Mouse (Mus musculus) CH12.LX (cell line): ENCODE measurements around the gene Syce3. TPM values are rescaled to one million over a fixed set of nuclear protein-coding genes. Genes with fewer than 3 reads are reported as not detected.

Source experiments
- DNase-seq: peaks from one replicate; pipeline ENCODE4 v3.0.0-alpha.2; 2013; ENCODE audit errors: extremely low read depth
- H3K27ac ChIP-seq: 2 replicates; pipeline ENCODE4 v1.5.1; 2012; ENCODE audit warnings: low read depth, mild to moderate bottlenecking, control low read depth, moderate library complexity; ENCODE audit not compliant: insufficient read depth
- H3K27me3 ChIP-seq: replicated peaks from 2 replicates; pipeline ENCODE3; 2012; ENCODE audit warnings: inconsistent platforms
- H3K36me3 ChIP-seq, 2 experiments: replicated peaks in 1 of 2; 2 replicates each; pipeline versions ENCODE3 to v1.6.1; 2012; ENCODE audit warnings: inconsistent platforms in 1 of 2, low read length in 1 of 2, mild to moderate bottlenecking in 1 of 2, mixed read lengths in 1 of 2, moderate library complexity in 1 of 2; ENCODE audit not compliant: control insufficient read depth in 1 of 2, insufficient read depth in 1 of 2
- H3K4me1 ChIP-seq, 2 experiments: 2 replicates each; pipeline ENCODE4 v1.6.1; 2012; ENCODE audit warnings: inconsistent platforms in 1 of 2, moderate library complexity in 1 of 2; ENCODE audit not compliant: insufficient read depth in 2 of 2, control insufficient read depth in 1 of 2
- H3K4me2 ChIP-seq: 2 replicates; pipeline ENCODE4 v1.6.1; 2012; ENCODE audit warnings: low read depth, mild to moderate bottlenecking, control low read depth; ENCODE audit not compliant: poor library complexity, insufficient read depth, severe bottlenecking
- H3K4me3 ChIP-seq, 3 experiments: fragments of 150-350 bp in 1 of 3; sonication (generic) in 1 of 3; replicated peaks in 1 of 3; 2 replicates each; pipeline versions ENCODE3 to v1.5.1; 2011 to 2012; ENCODE audit warnings: low read depth in 2 of 3, low read length in 2 of 3, mild to moderate bottlenecking in 2 of 3, moderate library complexity in 2 of 3, control low read depth in 1 of 3, improper control_type of control experiment in 1 of 3, inconsistent platforms in 1 of 3, mixed read lengths in 1 of 3; ENCODE audit not compliant: poor library complexity in 1 of 3
- H3K79me2 ChIP-seq: replicated peaks from 2 replicates; pipeline ENCODE4 v1.6.1; 2012; ENCODE audit warnings: mild to moderate bottlenecking, moderate library complexity; ENCODE audit not compliant: control insufficient read depth, poor library complexity, insufficient read depth, severe bottlenecking; ENCODE audit errors: extremely low read depth
- H3K9ac ChIP-seq: 2 replicates; pipeline ENCODE4 v1.6.1; 2012; ENCODE audit warnings: low read depth, mild to moderate bottlenecking, control low read depth, moderate library complexity; ENCODE audit not compliant: insufficient read depth
- H3K9me3 ChIP-seq: replicated peaks from 2 replicates; pipeline ENCODE3; 2012; ENCODE audit warnings: low read length, inconsistent platforms, mixed read lengths
- CTCF ChIP-seq, 2 experiments: IDR thresholded peaks in 1 of 2; conservative IDR thresholded peaks in 1 of 2; 2 replicates each; pipeline ENCODE4 v1.5.1; 2011 to 2012; ENCODE audit warnings: low read depth in 2 of 2, low read length in 2 of 2, improper control_type of control experiment in 1 of 2, inconsistent platforms in 1 of 2, mild to moderate bottlenecking in 1 of 2, moderate library complexity in 1 of 2
- JUND ChIP-seq: conservative IDR thresholded peaks from 2 replicates; pipeline ENCODE4 v1.6.1; 2011; ENCODE audit warnings: low read depth, low read length, improper control_type of control experiment
- MEF2A ChIP-seq: IDR thresholded peaks from 2 replicates; pipeline ENCODE4 v1.6.1; 2014; ENCODE audit warnings: low read depth, mild to moderate bottlenecking, inconsistent platforms, low read length, improper control_type of control experiment, borderline replicate concordance
- RAD21 ChIP-seq: IDR thresholded peaks from 2 replicates; pipeline ENCODE4 v1.6.1; 2011; ENCODE audit warnings: low read depth, mild to moderate bottlenecking, low read length, improper control_type of control experiment, moderate library complexity
- SMC3 ChIP-seq: IDR thresholded peaks from 2 replicates; pipeline ENCODE4 v1.6.1; 2011; ENCODE audit warnings: low read depth, low read length, improper control_type of control experiment
- USF2 ChIP-seq: conservative IDR thresholded peaks from 2 replicates; pipeline ENCODE4 v1.6.1; 2011; ENCODE audit warnings: low read depth, low read length, improper control_type of control experiment
- ZC3H11A ChIP-seq: IDR thresholded peaks from 2 replicates; pipeline ENCODE4 v1.6.1; 2012; ENCODE audit warnings: low read depth, mild to moderate bottlenecking, inconsistent platforms, low read length, improper control_type of control experiment
- dilution Hi-C: fragments of 300-500 bp; cut with MboI; formaldehyde crosslinking; loops from 2 replicates; pipeline ENCODE4 v1.14.3; 2020; ENCODE audit warnings: low sequenced_read_pairs; ENCODE audit not compliant: extremely low pct_unique_long_range_greater_than_20kb, extremely low pct_ligation_motif_present
- in situ Hi-C: fragments of 300-500 bp; cut with MboI; formaldehyde crosslinking; loops from 3 replicates; pipeline ENCODE4 v1.14.3; 2019; ENCODE audit warnings: low sequenced_read_pairs, low pct_ligation_motif_present, low pct_unique_long_range_greater_than_20kb, mixed read lengths
- polyA plus RNA-seq: library from polyadenylated mRNA; unstranded; fragments of >175 nt; gene quantifications from 2 replicates; pipeline ENCODE4 v1.2.1, GENCODE M21; 2012; ENCODE audit warnings: low read depth; ENCODE audit not compliant: insufficient read length
- total RNA-seq, 2 experiments: library from RNA; depleted of rRNA; stranded (reverse); fragments of 300-350 nt in 1 of 2; fragments of >200 nt in 1 of 2; gene quantifications; 2 replicates each; pipeline ENCODE4 v1.2.3; 2012 to 2014

The Syce3 gene
- total and polyA plus RNA-seq, 3 experiments: not detected

DNA sequence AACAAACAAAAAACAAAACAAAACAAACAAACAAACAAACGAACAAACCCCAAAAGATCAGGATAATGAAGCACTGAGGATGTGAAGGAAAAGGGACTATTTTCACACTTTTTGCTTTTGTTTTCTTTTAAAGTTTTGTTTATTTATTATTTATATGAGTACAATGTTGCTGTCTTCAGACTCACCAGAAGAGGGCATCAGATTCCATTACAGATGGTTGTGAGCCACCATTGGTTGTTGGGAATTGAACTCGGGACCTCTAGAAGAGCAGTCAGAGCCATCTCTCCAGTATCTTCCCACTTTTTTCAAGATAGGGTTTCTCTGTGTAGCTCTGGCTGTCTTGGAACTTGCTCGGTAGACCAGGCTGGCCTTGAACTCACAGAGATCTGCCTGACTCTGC lies 67.0 kb downstream of the Syce3 start:
- H3K9me3 ChIP-seq: no peaks in the 10 kb centered on the region
- no peaks in the 10 kb centered on the region for H3K79me2 ChIP-seq
- peaks cover 0 to 8% of the 10 kb centered on the region in 2 experiments for H3K36me3 ChIP-seq
- H3K27me3 ChIP-seq: no peaks in the 10 kb centered on the region
- in situ Hi-C loops: no loop called here
- no peak overlapping the region for H3K4me3 ChIP-seq
- peaks cover 4 to 11% of the 10 kb centered on the region in 2 experiments for H3K4me1 ChIP-seq
- DNase-seq: no peak
- H3K27ac ChIP-seq: no peak overlapping the region
- no peak overlapping the region for H3K4me2 ChIP-seq
- dilution Hi-C loops: no loop called here
- no peak for TF ChIP-seq MEF2A
- peak; percentile 12 for TF ChIP-seq RAD21
- no peak for TF ChIP-seq USF2
- peak in 1 of 2 experiments; percentile 37; a peak in 2 of 4 replicates for TF ChIP-seq CTCF (conservative IDR thresholded peaks at IDR 0.05 in 1 of 2, IDR thresholded peaks at IDR 0.05 in 1 of 2; ENCODE audit: low read depth in 2 of 2, low read length in 2 of 2)
- TF ChIP-seq, all 38 proteins: peak for 2
- no peak overlapping the region for H3K9ac ChIP-seq

DNA sequence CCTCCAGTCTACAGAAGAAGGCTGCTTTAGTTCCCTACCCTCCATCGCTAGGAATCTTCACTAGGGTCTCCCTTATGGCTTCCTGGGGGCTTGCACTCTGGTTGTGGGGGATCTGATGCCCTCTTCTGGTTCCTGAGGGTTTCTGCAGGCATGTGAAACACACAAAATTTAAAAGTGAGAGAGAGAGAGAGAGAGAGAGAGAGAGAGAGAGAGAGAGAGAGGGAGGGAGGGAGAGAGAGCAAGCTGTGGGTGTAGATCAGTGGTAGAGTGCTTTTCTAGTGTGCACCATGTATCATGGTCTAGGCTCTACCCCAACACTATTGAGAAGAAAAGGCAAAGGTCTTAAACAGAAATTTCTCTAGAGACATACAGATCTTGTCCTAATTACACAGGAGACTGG lies 68.6 kb downstream of the Syce3 start:
- no peaks in the 10 kb centered on the region for H3K36me3 ChIP-seq
- no peaks in the 10 kb centered on the region for H3K79me2 ChIP-seq
- TF ChIP-seq CTCF (conservative IDR thresholded peaks at IDR 0.05 in 1 of 2, IDR thresholded peaks at IDR 0.05 in 1 of 2; ENCODE audit: low read depth in 2 of 2, low read length in 2 of 2) (peak in 1 of 2 experiments; percentile 43; a peak in 2 of 4 replicates), SMC3 (peak; percentile 11; the same call in 1 of the 2 replicates), JUND (0 out of 2 replicates have a peak, but pooled peaks have one; percentile 27), ZC3H11A (no peak), RAD21 (peak; percentile 14)
- TF ChIP-seq, all 38 proteins: peak for 4
- Histone ChIP-seq H3K4me1 (peaks cover 4 to 11% of the 10 kb centered on the region in 2 experiments), H3K4me2 (no peak overlapping the region), H3K9ac (no peak overlapping the region), H3K27me3 (no peaks in the 10 kb centered on the region), H3K4me3 (no peak overlapping the region), H3K27ac (no peak overlapping the region), H3K9me3 (no peaks in the 10 kb centered on the region)
- no peak for DNase-seq
- dilution Hi-C loops: no loop called here
- in situ Hi-C loops: no loop called here

Other genes with a start within 250 kb of the Syce3 start
Only the 20 nearest of the 21 such genes appear.
- 6.6 and 9.0 TPM in 2 replicates for gene Dennd6b, start 214.0 kb downstream of the Syce3 start, total RNA-seq (2012; rRNA removed)
- 4.1 and 4.5 TPM in 2 replicates for gene Dennd6b, start 214.0 kb downstream of the Syce3 start, total RNA-seq (2014; rRNA removed)
- 8.8 and 9.1 TPM in 2 replicates for gene Dennd6b, start 214.0 kb downstream of the Syce3 start, polyA plus RNA-seq
- 10.0 and 14.7 TPM in 2 replicates for gene Ppp6r2, start 198.9 kb downstream of the Syce3 start, total RNA-seq (2012; rRNA removed)
- gene Ppp6r2, start 198.9 kb downstream of the Syce3 start, total RNA-seq (2014; rRNA removed): 5.8 and 8.7 TPM in 2 replicates
- gene Ppp6r2, start 198.9 kb downstream of the Syce3 start, polyA plus RNA-seq: 6.8 and 10.3 TPM in 2 replicates
- 64.6 and 79.1 TPM in 2 replicates for gene Sbf1, start 95.2 kb downstream of the Syce3 start, total RNA-seq (2012; rRNA removed)
- 22.6 and 34.6 TPM in 2 replicates for gene Sbf1, start 95.2 kb downstream of the Syce3 start, total RNA-seq (2014; rRNA removed)
- 65.3 and 69.3 TPM in 2 replicates for gene Sbf1, start 95.2 kb downstream of the Syce3 start, polyA plus RNA-seq
- 1.8 and 4.5 TPM in 2 replicates for gene Adm2, start 87.8 kb downstream of the Syce3 start, total RNA-seq (2012; rRNA removed)
- gene Adm2, start 87.8 kb downstream of the Syce3 start, total RNA-seq (2014; rRNA removed): 0.18 and 0.23 TPM in 2 replicates
- gene Adm2, start 87.8 kb downstream of the Syce3 start, polyA plus RNA-seq: 0.66 and 0.82 TPM in 2 replicates
- gene Miox, start 76.1 kb downstream of the Syce3 start, total RNA-seq (2012; rRNA removed): not detected in 2 replicates
- gene Miox, start 76.1 kb downstream of the Syce3 start, total RNA-seq (2014; rRNA removed): not detected in 2 replicates
- not detected in 2 replicates for gene Miox, start 76.1 kb downstream of the Syce3 start, polyA plus RNA-seq
- gene Lmf2, start 54.8 kb downstream of the Syce3 start, total RNA-seq (2012; rRNA removed): 18.5 and 18.8 TPM in 2 replicates
- gene Lmf2, start 54.8 kb downstream of the Syce3 start, total RNA-seq (2014; rRNA removed): 9.1 and 9.9 TPM in 2 replicates
- gene Lmf2, start 54.8 kb downstream of the Syce3 start, polyA plus RNA-seq: 28.2 and 36.2 TPM in 2 replicates
- gene Ncaph2, start 54.8 kb downstream of the Syce3 start, total RNA-seq (2012; rRNA removed): 134 and 151 TPM in 2 replicates
- gene Ncaph2, start 54.8 kb downstream of the Syce3 start, total RNA-seq (2014; rRNA removed): 106 and 108 TPM in 2 replicates
- 95.4 and 122 TPM in 2 replicates for gene Ncaph2, start 54.8 kb downstream of the Syce3 start, polyA plus RNA-seq
- 34.7 and 35.7 TPM in 2 replicates for gene Sco2, start 36.7 kb downstream of the Syce3 start, total RNA-seq (2012; rRNA removed)
- gene Sco2, start 36.7 kb downstream of the Syce3 start, total RNA-seq (2014; rRNA removed): 24.9 and 27.2 TPM in 2 replicates
- gene Sco2, start 36.7 kb downstream of the Syce3 start, polyA plus RNA-seq: 12.3 and 17.1 TPM in 2 replicates
- 1.1 and 1.4 TPM in 2 replicates for gene Tymp, start 33.5 kb downstream of the Syce3 start, total RNA-seq (2012; rRNA removed)
- 2.3 and 2.4 TPM in 2 replicates for gene Tymp, start 33.5 kb downstream of the Syce3 start, total RNA-seq (2014; rRNA removed)
- gene Tymp, start 33.5 kb downstream of the Syce3 start, polyA plus RNA-seq: 1.1 and 1.5 TPM in 2 replicates
- not detected in 2 replicates for gene Odf3b, start 31.2 kb downstream of the Syce3 start, total RNA-seq (2012; rRNA removed)
- not detected in 2 replicates for gene Odf3b, start 31.2 kb downstream of the Syce3 start, total RNA-seq (2014; rRNA removed)
- not detected in 2 replicates for gene Odf3b, start 31.2 kb downstream of the Syce3 start, polyA plus RNA-seq
- gene Klhdc7b, start 25.6 kb downstream of the Syce3 start, total RNA-seq (2012; rRNA removed): not detected in 2 replicates
- gene Klhdc7b, start 25.6 kb downstream of the Syce3 start, total RNA-seq (2014; rRNA removed): not detected in 2 replicates
- not detected in 2 replicates for gene Klhdc7b, start 25.6 kb downstream of the Syce3 start, polyA plus RNA-seq
- gene Cpt1b, start 15.4 kb upstream of the Syce3 start, total RNA-seq (2012; rRNA removed): 1.6 and 2.1 TPM in 2 replicates
- 1.2 and 1.5 TPM in 2 replicates for gene Cpt1b, start 15.4 kb upstream of the Syce3 start, total RNA-seq (2014; rRNA removed)
- gene Cpt1b, start 15.4 kb upstream of the Syce3 start, polyA plus RNA-seq: 0.44 and 2.1 TPM in 2 replicates
- 3.6 and 6.3 TPM in 2 replicates for gene C730034F03Rik, start 19.1 kb upstream of the Syce3 start, total RNA-seq (2012; rRNA removed)
- gene C730034F03Rik, start 19.1 kb upstream of the Syce3 start, total RNA-seq (2014; rRNA removed): 0.35 and 0.36 TPM in 2 replicates
- gene C730034F03Rik, start 19.1 kb upstream of the Syce3 start, polyA plus RNA-seq: 0.44 and 1.1 TPM in 2 replicates
- gene Gm44502, start 19.2 kb upstream of the Syce3 start, total RNA-seq (2012; rRNA removed): 0.13 and 0.34 TPM in 2 replicates
- 0.15 TPM in 1 of 2 replicates, not detected in the other for gene Gm44502, start 19.2 kb upstream of the Syce3 start, total RNA-seq (2014; rRNA removed)
- gene Gm44502, start 19.2 kb upstream of the Syce3 start, polyA plus RNA-seq: 1.9 TPM in 1 of 2 replicates, not detected in the other
- 24.0 and 26.4 TPM in 2 replicates for gene Chkb, start 19.4 kb upstream of the Syce3 start, total RNA-seq (2012; rRNA removed)
- gene Chkb, start 19.4 kb upstream of the Syce3 start, total RNA-seq (2014; rRNA removed): 21.1 and 25.9 TPM in 2 replicates
- gene Chkb, start 19.4 kb upstream of the Syce3 start, polyA plus RNA-seq: 25.0 and 31.8 TPM in 2 replicates
- 0.04 TPM in 1 of 2 replicates, not detected in the other for gene Mapk8ip2, start 43.4 kb upstream of the Syce3 start, total RNA-seq (2012; rRNA removed)
- not detected in 2 replicates for gene Mapk8ip2, start 43.4 kb upstream of the Syce3 start, total RNA-seq (2014; rRNA removed)
- not detected in 2 replicates for gene Mapk8ip2, start 43.4 kb upstream of the Syce3 start, polyA plus RNA-seq
- 6.3 and 9.3 TPM in 2 replicates for gene Arsa, start 66.9 kb upstream of the Syce3 start, total RNA-seq (2012; rRNA removed)
- 8.3 and 10.3 TPM in 2 replicates for gene Arsa, start 66.9 kb upstream of the Syce3 start, total RNA-seq (2014; rRNA removed)
- gene Arsa, start 66.9 kb upstream of the Syce3 start, polyA plus RNA-seq: 9.5 and 9.9 TPM in 2 replicates
- not detected in 2 replicates for gene Shank3, start 89.1 kb upstream of the Syce3 start, total RNA-seq (2012; rRNA removed)
- gene Shank3, start 89.1 kb upstream of the Syce3 start, total RNA-seq (2014; rRNA removed): not detected in 2 replicates
- not detected in 2 replicates for gene Shank3, start 89.1 kb upstream of the Syce3 start, polyA plus RNA-seq
- not detected in 2 replicates for gene Acr, start 157.8 kb upstream of the Syce3 start, total RNA-seq (2012; rRNA removed)
- not detected in 2 replicates for gene Acr, start 157.8 kb upstream of the Syce3 start, total RNA-seq (2014; rRNA removed)
- not detected in 2 replicates for gene Acr, start 157.8 kb upstream of the Syce3 start, polyA plus RNA-seq
- 2.7 and 3.4 TPM in 2 replicates for gene Rabl2, start 181.4 kb upstream of the Syce3 start, total RNA-seq (2012; rRNA removed)
- 2.6 and 2.9 TPM in 2 replicates for gene Rabl2, start 181.4 kb upstream of the Syce3 start, total RNA-seq (2014; rRNA removed)
- gene Rabl2, start 181.4 kb upstream of the Syce3 start, polyA plus RNA-seq: 5.8 and 8.7 TPM in 2 replicates